Mouse (Mus musculus): ENCODE measurements around the gene Cnksr1.

Cnksr1 gene

GRCm38 (mm10) chr4:134252911-134253721, 14.9 kb upstream of the Cnksr1 start:
- in situ Hi-C loops (cut with MboI, MseI) = loop anchor here (10.0 kb wide), 1 partner anchor 1462 kb away; no protein-coding TSS in a partner anchor

- in situ Hi-C loops (cut with MboI, MseI) = loop anchor here (10.0 kb wide), 1 partner anchor 1462 kb away; no protein-coding TSS in a partner anchor
Measured at GRCm38 (mm10) chr4:134252131-134252910, 14.1 kb upstream of the Cnksr1 start.

GRCm38 (mm10) chr4:134251241-134252130, 13.3 kb upstream of the Cnksr1 start:
- in situ Hi-C loops (cut with MboI, MseI) = loop anchor here (10.0 kb wide), 1 partner anchor 1463 kb away; no protein-coding TSS in a partner anchor

GRCm38 (mm10) chr4:134250930-134251240, 12.7 kb upstream of the Cnksr1 start:
- in situ Hi-C loops (cut with MboI, MseI) = loop anchor here (10.0 kb wide), 1 partner anchor 1464 kb away; no protein-coding TSS in a partner anchor

GRCm38 (mm10) chr4:134250116-134250929, 12.1 kb upstream of the Cnksr1 start:
- in situ Hi-C loops (cut with MboI, MseI) = loop anchor here (10.0 kb wide), 1 partner anchor 1464 kb away; no protein-coding TSS in a partner anchor

GRCm38 (mm10) chr4:134249651-134250050, 11.5 kb upstream of the Cnksr1 start:
- in situ Hi-C loops (cut with MboI, MseI) = loop anchor here (10.0 kb wide), 1 partner anchor 1465 kb away; no protein-coding TSS in a partner anchor

- in situ Hi-C loops (cut with MboI, MseI) = no loop called here
Measured at GRCm38 (mm10) chr4:134246719-134247258, 8.6 kb upstream of the Cnksr1 start, which contains the start of gene Gm30191. Gene Gm30191 (plus strand): TSS chr4:134246935.

GRCm38 (mm10) chr4:134246256-134246655, 8.1 kb upstream of the Cnksr1 start:
- in situ Hi-C loops (cut with MboI, MseI) = no loop called here

GRCm38 (mm10) chr4:134245148-134245843, 7.1 kb upstream of the Cnksr1 start, which contains the start of gene Zfp593:
Gene Zfp593 (minus strand): TSS chr4:134245592.
- in situ Hi-C loops (cut with MboI, MseI) = no loop called here

GRCm38 (mm10) chr4:134243516-134244250, 5.5 kb upstream of the Cnksr1 start, which contains the start of gene E130218I03Rik:
Gene E130218I03Rik (plus strand): TSS chr4:134243662.
- in situ Hi-C loops (cut with MboI, MseI) = no loop called here

GRCm38 (mm10) chr4:134238686-134239085, 487 bp upstream of the Cnksr1 start:
- in situ Hi-C loops (cut with MboI, MseI) = no loop called here

GRCm38 (mm10) chr4:134237582-134238278, 469 bp downstream of the Cnksr1 start:
- in situ Hi-C loops (cut with MboI, MseI) = no loop called here

GRCm38 (mm10) chr4:134234876-134235275, 3.3 kb downstream of the Cnksr1 start:
- in situ Hi-C loops (cut with MboI, MseI) = no loop called here

GRCm38 (mm10) chr4:134230431-134230830, 7.8 kb downstream of the Cnksr1 start:
- in situ Hi-C loops (cut with MboI, MseI) = no loop called here

- in situ Hi-C loops (cut with MboI, MseI) = loop anchor here (5.0 kb wide), 1 partner anchor 90 kb away; no protein-coding TSS in a partner anchor
Measured at GRCm38 (mm10) chr4:134227194-134227593, 11.0 kb downstream of the Cnksr1 start, which contains the start of gene Catsper4. Gene Catsper4 (minus strand): TSS chr4:134227383.

GRCm38 (mm10) chr4:134222793-134223600, 15.2 kb downstream of the Cnksr1 start:
- in situ Hi-C loops (cut with MboI, MseI) = no loop called here

GRCm38 (mm10) chr4:134206488-134207053, 31.6 kb downstream of the Cnksr1 start:
- in situ Hi-C loops (cut with MboI, MseI) = no loop called here
